Mouse (Mus musculus): ENCODE results near the gene Hist1h2bf.
A peak's percentile ranks its signal among the peaks of the same experiment; 100 is the strongest.

- TF ChIP-seq CTCF (IDR thresholded peaks at IDR 0.05; ENCODE audit: low read depth, low read length) (peak; percentile 85), POLR2A (IDR thresholded peaks at IDR 0.05; ENCODE audit: borderline replicate concordance, low read depth, low read length) (no peak)
These were observed 49.3 kb downstream of the Hist1h2bf start for GRCm38 (mm10) chr13:23524654-23525053.

Measured in bone marrow macrophage, adult 2 months (primary cell).